Mouse (Mus musculus) limb, embryonic 13.5 days (tissue): Measurements from ENCODE around the gene Hdac9. TPM values are rescaled to one million over a fixed set of nuclear protein-coding genes. Genes with fewer than 3 reads are reported as not detected.

ENCODE experiments used
- ATAC-seq: fragments of 200-750 bp; cut with Nextera tagmentation; 2 replicates; pipeline ENCODE4 v1.8.0; 2017; ENCODE audit warnings: low read depth, moderate number of reproducible peaks, moderate TSS enrichment; ENCODE audit not compliant: low FRiP score
- H3K27ac ChIP-seq: fragments of 300-500 bp; sonication (generic); 2 replicates; pipeline ENCODE4 v1.5.1; 2015; ENCODE audit warnings: inconsistent platforms, mild to moderate bottlenecking, moderate library complexity
- H3K27me3 ChIP-seq: fragments of 300-500 bp; sonication (generic); 2 replicates; pipeline ENCODE4 v1.6.1; 2015; ENCODE audit warnings: mild to moderate bottlenecking, inconsistent platforms
- H3K36me3 ChIP-seq: fragments of 300-500 bp; sonication (generic); 2 replicates; pipeline ENCODE4 v1.6.1; 2015; ENCODE audit warnings: inconsistent platforms, mild to moderate bottlenecking, moderate library complexity
- H3K4me1 ChIP-seq: fragments of 300-500 bp; sonication (generic); 2 replicates; pipeline ENCODE4 v1.6.1; 2015; ENCODE audit warnings: inconsistent platforms
- H3K4me2 ChIP-seq: fragments of 300-500 bp; sonication (generic); replicated peaks from 2 replicates; pipeline ENCODE4 v1.6.1; 2015; ENCODE audit warnings: inconsistent platforms, mild to moderate bottlenecking, moderate library complexity
- H3K4me3 ChIP-seq: fragments of 300-500 bp; sonication (generic); 2 replicates; pipeline ENCODE4 v1.5.1; 2015; ENCODE audit warnings: moderate library complexity, mild to moderate bottlenecking, inconsistent platforms
- H3K9ac ChIP-seq: fragments of 300-500 bp; sonication (generic); 2 replicates; pipeline ENCODE4 v1.6.1; 2015; ENCODE audit warnings: mild to moderate bottlenecking, inconsistent platforms
- H3K9me3 ChIP-seq: fragments of 300-500 bp; sonication (generic); 2 replicates; pipeline ENCODE4 v1.6.1; 2016; ENCODE audit warnings: inconsistent platforms
- WGBS: fragments of 180-500 bp; shearing (Covaris S2); methylation state at CpG from one replicate; pipeline ENCODE4 v1.1.7; 2015; 5-methylcytosine and 5-hydroxymethylcytosine counted together
- polyA plus RNA-seq: library from polyadenylated mRNA; unstranded; fragments of >200 nt; fragmentation: Nextera tagmentation; extraction: Ambion mirVana; gene quantifications from 2 replicates; pipeline ENCODE4 v1.2.1, GENCODE M21; 2015

Hdac9 gene
- polyA plus RNA-seq, 1 experiment from 2014 or later: 8.4 TPM

DNA sequence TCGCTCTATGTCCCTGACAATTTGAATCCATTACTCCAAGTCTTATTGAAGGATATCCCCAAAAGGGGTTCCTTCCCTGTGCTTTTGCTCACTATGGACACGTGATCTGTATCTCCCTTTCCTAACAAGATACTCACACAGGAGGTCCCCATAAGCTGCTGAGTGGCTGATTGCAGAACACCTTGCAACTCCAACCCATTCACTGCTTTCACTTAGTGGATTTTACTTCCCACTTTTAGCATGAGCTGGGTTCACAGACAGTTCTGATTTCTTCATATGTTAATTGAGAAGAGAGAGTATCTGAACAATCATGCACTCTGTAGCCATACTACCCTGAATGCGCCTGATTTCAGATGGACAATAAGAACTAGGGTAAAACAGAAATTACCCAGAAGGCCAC, 740.1 kb downstream of the Hdac9 start:
- 88% methylated on average over 3 of the region's 3 CpGs for WGBS
- H3K4me3 ChIP-seq: no peak overlapping the region
- no peak overlapping the region for H3K9ac ChIP-seq

DNA sequence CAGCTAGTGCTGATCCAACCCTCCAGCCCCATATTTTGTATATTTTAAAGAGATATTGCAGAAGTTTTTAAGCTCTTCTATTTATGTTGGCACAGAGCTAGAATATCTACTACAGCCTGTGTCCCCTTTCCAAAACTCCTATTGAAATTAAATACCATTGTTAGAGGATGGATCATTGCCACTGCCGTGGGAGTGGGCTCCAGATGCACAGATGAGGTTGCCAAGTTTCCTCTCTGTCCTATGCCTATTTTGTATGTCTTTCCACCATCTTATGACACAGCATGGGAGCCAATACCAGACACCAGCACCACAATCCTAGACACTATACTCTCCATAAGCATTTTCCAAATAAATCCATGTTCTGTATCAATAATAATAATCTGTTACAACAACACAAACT, 743.9 kb downstream of the Hdac9 start:
- Histone ChIP-seq H3K27me3 (no peaks in the 10 kb centered on the region), H3K4me2 (no peak overlapping the region), H3K36me3 (no peaks in the 10 kb centered on the region), H3K27ac (0 out of 2 replicates have a peak overlapping the region, but pooled peaks have one; percentile 28), H3K4me3 (no peak overlapping the region), H3K9me3 (no peaks in the 10 kb centered on the region), H3K4me1 (peaks cover 9% of the 10 kb centered on the region), H3K9ac (no peak overlapping the region)
- no peak for ATAC-seq
- WGBS: 56% methylated on average over 1 of the region's 1 CpGs

More for the DNA sequence above, 740.1 kb downstream of the Hdac9 start:
- Histone ChIP-seq H3K27ac (no peak overlapping the region), H3K4me1 (no peaks in the 10 kb centered on the region), H3K36me3 (no peaks in the 10 kb centered on the region), H3K27me3 (no peaks in the 10 kb centered on the region), H3K4me2 (no peak overlapping the region), H3K9me3 (no peaks in the 10 kb centered on the region)
- no peak for ATAC-seq

DNA sequence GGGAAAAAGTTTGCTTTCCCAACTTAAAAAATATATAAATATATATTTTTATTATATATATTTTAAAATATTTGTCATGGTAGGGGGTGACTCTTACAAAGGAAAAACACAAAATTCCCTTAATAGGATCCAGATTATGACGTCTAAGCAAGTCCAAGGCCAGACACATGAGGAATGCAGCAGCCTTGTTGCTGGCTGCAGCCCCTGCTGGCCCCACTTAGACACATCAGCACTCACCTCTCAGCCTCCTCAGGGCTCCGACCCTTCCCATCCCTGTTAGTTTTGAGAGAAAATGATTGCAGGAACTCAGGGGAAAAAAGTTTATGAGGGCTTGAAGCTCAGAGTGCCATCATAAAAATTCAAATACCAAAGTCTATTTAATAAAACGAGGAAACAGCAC, 746.3 kb downstream of the Hdac9 start:
- H3K9me3 ChIP-seq: no peaks in the 10 kb centered on the region
- H3K9ac ChIP-seq: no peak overlapping the region
- no peak overlapping the region for H3K4me3 ChIP-seq
- WGBS: 20% methylated on average over 3 of the region's 3 CpGs
- H3K4me1 ChIP-seq: peaks cover 12% of the 10 kb centered on the region
- H3K27me3 ChIP-seq: no peaks in the 10 kb centered on the region
- peak; percentile 87 for ATAC-seq
- H3K4me2 ChIP-seq: no peak overlapping the region
- no peaks in the 10 kb centered on the region for H3K36me3 ChIP-seq
- H3K27ac ChIP-seq: 0 out of 2 replicates have a peak overlapping the region, but pooled peaks have one; percentile 22

DNA sequence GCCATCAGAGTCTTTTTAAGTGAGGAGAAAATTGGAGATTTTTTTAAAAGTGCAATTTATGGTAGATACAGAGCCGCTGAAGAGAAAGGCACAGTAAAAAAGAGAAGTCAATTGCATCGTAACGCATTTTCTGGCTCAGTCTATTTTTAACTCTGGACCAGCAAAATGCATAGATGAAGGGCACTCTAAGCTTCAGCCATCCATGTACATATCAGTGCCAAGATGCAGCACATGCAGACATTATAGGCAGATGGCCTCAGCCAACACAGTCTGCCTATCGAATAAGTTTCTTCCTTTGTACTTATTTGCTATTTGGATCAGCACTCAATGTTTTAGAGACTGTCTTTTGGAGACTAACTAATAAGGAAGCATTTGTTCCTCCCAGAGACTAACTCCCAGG, 751.2 kb downstream of the Hdac9 start:
- H3K4me3 ChIP-seq: no peak overlapping the region
- H3K9me3 ChIP-seq: no peaks in the 10 kb centered on the region
- no peak for ATAC-seq
- H3K27ac ChIP-seq: no peak overlapping the region
- no peak overlapping the region for H3K9ac ChIP-seq
- WGBS: 84% methylated on average over 4 of the region's 4 CpGs
- H3K36me3 ChIP-seq: no peaks in the 10 kb centered on the region
- no peaks in the 10 kb centered on the region for H3K27me3 ChIP-seq
- no peak overlapping the region for H3K4me2 ChIP-seq
- peaks cover 10% of the 10 kb centered on the region for H3K4me1 ChIP-seq

DNA sequence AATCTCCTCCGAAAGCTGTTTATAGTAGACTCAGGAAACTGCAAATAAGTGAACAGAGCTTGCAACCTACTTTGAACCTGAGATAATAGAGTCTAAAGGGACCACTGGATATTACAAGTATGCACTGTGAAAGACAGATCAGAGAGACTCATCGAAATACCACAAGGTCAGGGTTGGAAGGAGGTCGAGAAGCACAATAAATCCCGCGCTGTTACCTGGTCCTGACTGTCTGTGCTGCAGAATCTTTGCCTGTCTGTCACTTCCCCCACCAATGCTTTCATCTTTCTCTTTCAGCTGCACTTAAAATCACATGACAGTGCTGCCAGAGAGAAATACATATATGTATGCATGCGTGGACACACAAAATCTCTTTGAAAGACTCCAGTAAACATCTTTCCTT, 760.6 kb downstream of the Hdac9 start:
- no peak for ATAC-seq
- Histone ChIP-seq H3K4me2 (no peak overlapping the region), H3K9ac (no peak overlapping the region), H3K4me3 (no peak overlapping the region), H3K36me3 (no peaks in the 10 kb centered on the region), H3K9me3 (no peaks in the 10 kb centered on the region), H3K27ac (no peak overlapping the region), H3K4me1 (peaks cover 20% of the 10 kb centered on the region), H3K27me3 (no peaks in the 10 kb centered on the region)
- WGBS: 43% methylated on average over 6 of the region's 6 CpGs

DNA sequence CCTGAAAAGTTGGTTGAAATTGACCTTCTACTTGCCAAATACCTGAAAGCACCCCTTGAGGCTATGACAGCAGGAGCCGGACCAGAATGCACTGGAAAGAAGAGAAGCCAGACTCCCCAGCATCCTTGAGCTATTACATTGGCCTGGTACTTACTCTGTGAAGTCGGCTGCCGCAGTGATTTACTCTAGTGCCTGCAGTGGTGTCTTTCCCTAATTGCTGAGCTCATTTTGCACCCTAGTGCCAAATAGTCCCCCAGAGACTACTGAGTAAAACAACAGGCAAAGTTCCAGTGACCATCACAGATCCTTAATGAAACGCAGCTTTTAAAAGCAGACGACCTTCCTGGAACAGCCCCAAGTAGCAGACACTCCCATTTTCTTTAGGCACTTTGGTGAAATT, 761.2 kb downstream of the Hdac9 start:
- Histone ChIP-seq H3K27ac (peak overlapping the region; percentile 35; the same call in 1 of the 2 replicates), H3K9ac (no peak overlapping the region), H3K4me3 (no peak overlapping the region), H3K4me1 (peaks cover 24% of the 10 kb centered on the region), H3K9me3 (no peaks in the 10 kb centered on the region), H3K27me3 (no peaks in the 10 kb centered on the region), H3K4me2 (0 out of 2 replicates have a peak overlapping the region, but pooled peaks have one; percentile 10), H3K36me3 (no peaks in the 10 kb centered on the region)
- WGBS: 9% methylated on average over 5 of the region's 5 CpGs
- peak; percentile 76 for ATAC-seq

DNA sequence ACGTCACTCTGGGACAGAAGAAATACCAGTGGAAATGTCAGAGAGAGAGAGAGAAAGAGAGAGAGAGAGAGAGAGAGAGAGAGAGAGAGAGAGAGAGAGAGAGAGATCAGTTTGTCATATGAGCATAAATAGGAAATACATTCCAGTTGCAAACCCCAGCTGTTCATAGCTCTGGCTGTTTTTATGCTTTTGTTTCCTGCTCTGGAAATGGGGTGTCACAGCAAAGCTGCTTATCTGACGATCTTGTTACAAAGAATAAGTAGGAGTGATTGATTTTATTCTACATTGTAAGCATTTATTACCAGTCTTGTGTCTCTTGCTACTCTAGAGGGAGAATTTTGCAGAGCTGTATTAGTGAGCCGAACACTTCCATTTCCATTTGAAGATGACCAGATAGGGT, 762.1 kb downstream of the Hdac9 start:
- Histone ChIP-seq H3K36me3 (no peaks in the 10 kb centered on the region), H3K4me1 (peaks cover 24% of the 10 kb centered on the region), H3K4me3 (no peak overlapping the region), H3K9ac (no peak overlapping the region), H3K9me3 (no peaks in the 10 kb centered on the region), H3K27me3 (no peaks in the 10 kb centered on the region), H3K4me2 (no peak overlapping the region), H3K27ac (peak overlapping the region; percentile 35; the same call in 1 of the 2 replicates)
- ATAC-seq: no peak
- 46% methylated on average over 3 of the region's 3 CpGs for WGBS

DNA sequence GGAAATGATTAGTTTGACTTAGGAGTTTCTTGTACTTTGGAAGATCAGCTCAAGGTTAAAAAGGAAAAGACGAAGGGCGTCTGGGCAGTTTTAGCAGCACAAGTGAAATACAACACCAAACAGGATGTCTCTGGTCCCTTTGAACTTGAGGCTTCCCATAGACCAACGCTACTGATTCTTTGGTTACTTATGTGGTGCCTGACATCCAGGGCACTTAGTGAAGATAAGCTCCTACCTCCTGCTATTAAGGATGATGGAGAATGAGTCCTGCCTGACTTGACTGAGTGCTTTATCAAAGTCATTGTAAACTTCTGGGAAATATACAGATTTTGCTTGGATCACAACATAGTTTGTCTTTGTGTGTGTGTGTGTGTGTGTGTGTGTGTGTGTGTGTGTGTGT, 765.6 kb downstream of the Hdac9 start:
- H3K27ac ChIP-seq: no peak overlapping the region
- no peak for ATAC-seq
- H3K4me3 ChIP-seq: no peak overlapping the region
- 18% methylated on average over 3 of the region's 3 CpGs for WGBS
- peaks cover 24% of the 10 kb centered on the region for H3K4me1 ChIP-seq
- H3K27me3 ChIP-seq: no peaks in the 10 kb centered on the region
- no peak overlapping the region for H3K9ac ChIP-seq
- no peak overlapping the region for H3K4me2 ChIP-seq
- H3K9me3 ChIP-seq: no peaks in the 10 kb centered on the region
- H3K36me3 ChIP-seq: no peaks in the 10 kb centered on the region

DNA sequence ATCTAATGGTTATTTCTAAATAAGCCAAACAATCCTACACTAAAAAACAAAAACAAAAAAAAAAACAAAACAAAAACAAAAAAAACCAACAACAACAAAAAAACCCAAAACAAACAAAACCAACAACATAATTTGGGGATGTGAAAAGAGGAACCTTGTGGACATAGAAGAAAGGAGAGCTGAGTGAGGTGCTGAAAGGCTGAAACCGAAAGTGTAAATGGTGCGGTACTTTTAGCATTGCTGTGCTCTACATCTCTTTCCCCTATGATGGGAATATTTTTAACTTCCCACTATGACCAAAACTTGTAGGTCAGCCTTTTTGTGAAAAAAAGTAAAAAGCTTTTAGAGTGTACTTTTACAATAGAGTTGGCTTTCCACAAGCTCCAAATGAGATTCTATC, 774.2 kb downstream of the Hdac9 start:
- no peak for ATAC-seq
- Histone ChIP-seq H3K4me1 (no peaks in the 10 kb centered on the region), H3K36me3 (no peaks in the 10 kb centered on the region), H3K9ac (no peak overlapping the region), H3K27me3 (no peaks in the 10 kb centered on the region), H3K4me2 (no peak overlapping the region), H3K27ac (no peak overlapping the region), H3K9me3 (no peaks in the 10 kb centered on the region), H3K4me3 (no peak overlapping the region)
- 90% methylated on average over 2 of the region's 2 CpGs for WGBS

DNA sequence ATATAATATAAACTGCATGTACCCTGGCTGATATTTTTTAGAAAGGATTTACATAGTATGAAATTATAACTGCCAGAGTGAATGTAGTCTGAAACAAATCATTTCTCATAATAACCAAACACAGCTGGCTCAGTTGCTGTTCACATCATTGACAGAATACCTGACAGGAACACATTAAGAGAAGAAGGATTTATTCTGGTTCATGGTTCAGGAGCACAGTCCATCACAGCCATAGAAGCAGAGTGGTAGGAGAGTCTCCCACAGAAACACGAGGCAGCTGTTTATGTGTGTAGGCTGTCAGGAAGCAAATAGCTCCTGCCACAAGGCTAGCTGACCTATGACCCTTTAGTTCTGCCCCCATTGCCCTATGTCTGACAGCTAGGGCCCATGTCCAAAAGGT, 803.6 kb downstream of the Hdac9 start:
- WGBS: 27% methylated on average over 1 of the region's 1 CpGs
- Histone ChIP-seq H3K9me3 (no peaks in the 10 kb centered on the region), H3K9ac (no peak overlapping the region), H3K4me2 (no peak overlapping the region), H3K4me3 (no peak overlapping the region), H3K36me3 (no peaks in the 10 kb centered on the region), H3K4me1 (no peaks in the 10 kb centered on the region), H3K27me3 (no peaks in the 10 kb centered on the region), H3K27ac (no peak overlapping the region)
- no peak for ATAC-seq

DNA sequence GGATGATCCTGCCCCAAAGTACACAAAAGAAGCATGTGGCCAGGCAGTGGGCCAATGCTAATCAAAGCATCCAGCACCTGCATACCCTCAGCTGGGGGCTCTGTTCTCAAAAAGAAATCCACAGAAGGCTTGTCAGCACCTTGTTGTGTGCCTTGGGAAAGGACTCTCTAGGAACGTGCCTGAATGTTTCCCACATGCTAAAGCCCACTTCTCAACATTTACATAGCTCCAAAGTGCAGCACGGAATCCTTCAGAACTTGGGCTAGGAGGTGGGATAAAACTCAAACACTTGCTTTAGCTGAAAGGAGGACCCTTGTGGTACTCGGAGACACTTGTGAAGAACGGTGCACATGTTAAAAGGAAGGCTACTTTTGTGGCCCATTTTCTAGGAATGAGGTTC, 823.9 kb downstream of the Hdac9 start:
- H3K36me3 ChIP-seq: no peaks in the 10 kb centered on the region

DNA sequence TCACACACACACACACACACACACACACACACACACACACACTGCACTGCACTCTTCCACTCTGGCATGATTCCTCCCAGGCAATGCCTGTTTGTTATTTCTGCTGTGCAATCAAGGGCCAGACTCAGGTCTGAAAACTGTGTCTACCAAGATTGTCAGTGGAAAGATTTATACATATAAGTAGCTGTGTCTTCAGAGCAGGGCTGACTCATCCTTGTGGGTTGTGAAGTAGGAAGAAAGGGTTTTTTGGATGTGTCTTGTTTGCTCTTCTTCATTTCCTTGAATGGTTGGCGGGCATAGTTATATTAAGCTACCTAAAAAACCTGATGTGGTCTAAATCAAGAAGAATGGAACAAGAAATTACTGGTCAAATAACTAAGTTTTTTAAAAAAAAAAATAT, 825.0 kb downstream of the Hdac9 start:
- no peaks in the 10 kb centered on the region for H3K27me3 ChIP-seq
- H3K4me2 ChIP-seq: no peak overlapping the region
- H3K9me3 ChIP-seq: no peaks in the 10 kb centered on the region
- H3K4me1 ChIP-seq: peaks cover 8% of the 10 kb centered on the region
- no peak for ATAC-seq
- WGBS: 89% methylated on average over 1 of the region's 1 CpGs
- no peak overlapping the region for H3K9ac ChIP-seq
- no peak overlapping the region for H3K27ac ChIP-seq
- no peaks in the 10 kb centered on the region for H3K36me3 ChIP-seq
- H3K4me3 ChIP-seq: no peak overlapping the region

More for the DNA sequence above, 823.9 kb downstream of the Hdac9 start:
- no peak overlapping the region for H3K4me2 ChIP-seq
- no peak for ATAC-seq
- no peaks in the 10 kb centered on the region for H3K4me1 ChIP-seq
- no peak overlapping the region for H3K27ac ChIP-seq
- H3K27me3 ChIP-seq: no peaks in the 10 kb centered on the region
- H3K9ac ChIP-seq: no peak overlapping the region
- H3K4me3 ChIP-seq: no peak overlapping the region
- H3K9me3 ChIP-seq: no peaks in the 10 kb centered on the region
- WGBS: 72% methylated on average over 4 of the region's 4 CpGs

DNA sequence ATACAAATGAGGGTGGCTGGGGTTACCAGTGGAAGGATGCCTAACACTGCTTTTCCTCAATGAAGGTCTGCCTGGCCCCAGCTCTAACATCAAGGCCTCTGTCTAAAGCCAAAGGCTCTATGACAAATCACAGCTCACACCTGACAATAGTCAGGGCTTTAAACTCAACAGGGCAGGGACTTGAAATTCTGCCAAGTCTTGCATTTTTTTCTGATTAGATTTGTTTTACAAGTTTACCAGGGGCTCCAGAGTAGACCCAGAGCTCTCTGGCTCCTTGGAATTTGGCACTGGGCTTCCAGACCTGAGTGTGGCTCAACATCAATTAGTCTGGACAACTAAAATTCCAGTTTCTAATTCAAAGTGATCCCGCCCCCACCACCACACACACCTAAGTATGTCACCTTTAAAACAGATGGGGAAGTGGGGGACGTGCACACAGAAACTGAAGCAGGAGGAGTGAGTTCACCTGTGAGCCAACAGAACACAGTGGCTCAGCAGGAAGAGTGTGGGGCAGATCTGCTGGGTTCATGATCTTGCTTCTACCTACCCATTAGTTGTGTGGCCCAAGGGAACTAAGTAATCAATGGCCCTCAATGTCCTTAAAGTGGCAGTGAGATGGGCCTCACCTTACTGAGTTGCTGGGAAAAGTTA, 829.5 kb downstream of the Hdac9 start:
- WGBS: 31% methylated on average over 2 of the region's 2 CpGs
- Histone ChIP-seq H3K4me2 (no peak overlapping the region), H3K4me1 (peaks cover 8% of the 10 kb centered on the region), H3K27ac (no peak overlapping the region; the same call in 1 of the 2 replicates), H3K9ac (no peak overlapping the region), H3K9me3 (no peaks in the 10 kb centered on the region), H3K4me3 (no peak overlapping the region), H3K36me3 (no peaks in the 10 kb centered on the region), H3K27me3 (no peaks in the 10 kb centered on the region)
- ATAC-seq: peak; percentile 69
